25 mouse cellular contexts compared by ENCODE assay signal in the genomic region with DNA sequence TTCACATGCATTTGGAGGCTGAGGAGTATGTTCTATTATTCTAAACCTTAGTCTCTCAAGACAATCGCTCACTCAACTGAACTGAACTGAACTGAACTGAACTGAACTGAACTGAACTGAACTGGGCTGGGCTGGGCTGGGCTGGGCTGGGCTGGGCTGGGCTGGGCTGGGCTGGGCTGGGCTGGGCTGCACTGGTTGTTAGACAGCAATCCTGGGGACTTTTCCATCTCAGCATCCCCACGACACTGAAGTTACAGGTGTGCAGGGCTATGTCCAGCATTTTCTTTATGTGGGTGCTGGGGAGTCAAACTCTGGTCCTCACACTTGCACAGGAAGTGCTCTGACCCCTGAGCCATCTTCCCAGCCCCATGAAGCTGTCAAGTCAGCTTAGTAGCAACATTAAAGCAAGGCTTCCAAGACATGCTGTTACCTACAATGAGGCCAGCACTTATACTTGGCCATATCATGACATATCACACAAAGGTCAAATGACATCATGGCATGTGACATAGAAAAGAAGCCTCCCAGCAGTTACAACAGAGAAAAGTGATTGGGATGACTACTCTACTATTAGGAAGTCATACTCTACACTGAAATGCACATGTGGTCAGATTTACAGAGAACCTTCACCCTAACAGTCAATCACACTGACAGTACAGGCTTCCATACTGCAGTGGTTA.
DNase-seq lines count a peak whose midpoint lies in the region; ATAC-seq and TF ChIP-seq lines count a peak whose summit lies in the region.
"Had no signal": no experiment of that assay in that cellular context is flagged by ENCODE, and none has a peak within 500 bp of the region (broad histone marks: within the 10 kb centered on the region; RNA-seq: fewer than 3 reads in every experiment).

No protein-coding gene starts in this region.

- no peak overlapping the region for H3K4me3 ChIP-seq in intestine, postnatal 0 days (ENCODE audit: low read depth, low read length)
- H3K4me3 ChIP-seq in small intestine, adult 2 months (ENCODE audit: low read depth, low read length) = no peak overlapping the region
- H3K4me3 ChIP-seq: embryonic facial prominence, embryonic 10.5 days; embryonic facial prominence, embryonic 13.5 days; erythroblast, embryonic 14.5 days; forebrain, embryonic 12.5 days; forebrain, embryonic 15.5 days; heart, embryonic 12.5 days; hindbrain, embryonic 12.5 days; hindbrain, embryonic 15.5 days had no signal

- no peaks in the 10 kb centered on the region for H3K36me3 ChIP-seq in intestine, postnatal 0 days (ENCODE audit: control insufficient read depth, insufficient read depth)
- H3K36me3 ChIP-seq in small intestine, adult 2 months (ENCODE audit: control insufficient read depth, insufficient read depth, low read length) = no peaks in the 10 kb centered on the region
- H3K36me3 ChIP-seq: embryonic facial prominence, embryonic 10.5 days; embryonic facial prominence, embryonic 13.5 days; forebrain, embryonic 12.5 days; forebrain, embryonic 15.5 days; heart, embryonic 12.5 days; hindbrain, embryonic 12.5 days; hindbrain, embryonic 15.5 days had no signal

- no peaks in the 10 kb centered on the region for H3K27me3 ChIP-seq in intestine, postnatal 0 days (replicated peaks; ENCODE audit: control insufficient read depth, insufficient read depth, low read length)
- H3K27me3 ChIP-seq in small intestine, adult 2 months (ENCODE audit: control insufficient read depth, insufficient read depth, low read length) = no peaks in the 10 kb centered on the region
- H3K27me3 ChIP-seq: embryonic facial prominence, embryonic 13.5 days; forebrain, embryonic 12.5 days; forebrain, embryonic 15.5 days; heart, embryonic 12.5 days; hindbrain, embryonic 12.5 days; hindbrain, embryonic 15.5 days had no signal

- H3K9ac ChIP-seq in intestine, postnatal 0 days (ENCODE audit: low read depth, low read length) = no peak overlapping the region
- H3K9ac ChIP-seq: embryonic facial prominence, embryonic 13.5 days; forebrain, embryonic 12.5 days; forebrain, embryonic 15.5 days; heart, embryonic 12.5 days; hindbrain, embryonic 12.5 days; hindbrain, embryonic 15.5 days had no signal

- H3K9me3 ChIP-seq in intestine, postnatal 0 days (ENCODE audit: control insufficient read depth) = no peaks in the 10 kb centered on the region
- H3K9me3 ChIP-seq: embryonic facial prominence, embryonic 10.5 days; embryonic facial prominence, embryonic 13.5 days; forebrain, embryonic 12.5 days; forebrain, embryonic 15.5 days; heart, embryonic 12.5 days; hindbrain, embryonic 12.5 days; hindbrain, embryonic 15.5 days had no signal

- WGBS in intestine, postnatal 0 days = 45% methylated on average over 2 of the region's 2 CpGs
- 19% methylated on average over 2 of the region's 2 CpGs for whole genome bisulfite sequencing in small intestine, adult 2 months

- no peak for TF ChIP-seq POLR2A in small intestine, adult 2 months (IDR thresholded peaks at IDR 0.05; ENCODE audit: low read depth, low read length)

- peak; percentile 85 for ATAC-seq in intestine, postnatal 0 days

- peak; percentile 65 for DNase-seq in heart, adult 11 months
- DNase-seq in heart, adult 18-20 months = no peak
- peak; percentile 63 for DNase-seq in ZHBTc4 (ENCODE audit: low read depth, low spot score)
- DNase-seq in kidney, postnatal 10 days = no peak
- DNase-seq in gastrocnemius, postnatal 4 days (ENCODE audit: low spot score in 2 of 2) = no peak
- DNase-seq in lung, postnatal 14 days = no peak
- DNase-seq: adrenal gland, adult 2 months; adrenal gland, postnatal 25 days; cerebellum, adult 11-12 months; cerebellum, adult 8-10 months; cerebellum, postnatal 10 days; cerebellum, postnatal 36 days; embryo, embryonic 11 days; gastrocnemius, postnatal 25 days; heart, postnatal 14 days had no signal

- TF ChIP-seq CTCF in intestine, postnatal 0 days (IDR thresholded peaks at IDR 0.05; ENCODE audit: low read depth) = no peak
- no peak for TF ChIP-seq CTCF in small intestine, adult 2 months (IDR thresholded peaks at IDR 0.05; ENCODE audit: extremely low read depth, insufficient read length, insufficient replicate concordance, low read depth, low read length)

- no peak overlapping the region for H3K27ac ChIP-seq in intestine, postnatal 0 days (ENCODE audit: low read depth, low read length)
- H3K27ac ChIP-seq in small intestine, adult 2 months (ENCODE audit: insufficient read depth, low read depth, low read length) = peak overlapping the region; percentile 63
- H3K27ac ChIP-seq: embryonic facial prominence, embryonic 10.5 days; embryonic facial prominence, embryonic 13.5 days; hindbrain, embryonic 12.5 days; hindbrain, embryonic 15.5 days had no signal

- H3K4me2 ChIP-seq in intestine, postnatal 0 days (replicated peaks; ENCODE audit: low read depth) = no peak overlapping the region
- H3K4me2 ChIP-seq: embryonic facial prominence, embryonic 13.5 days; forebrain, embryonic 12.5 days; forebrain, embryonic 15.5 days; hindbrain, embryonic 12.5 days; hindbrain, embryonic 15.5 days had no signal

- H3K4me1 ChIP-seq in intestine, postnatal 0 days (replicated peaks; ENCODE audit: control insufficient read depth, insufficient read depth, low read length) = 0 out of 2 replicates have a peak, but pooled peaks cover 5% of the 10 kb centered on the region
- peaks cover 12% of the 10 kb centered on the region; the same call in 1 of the 2 replicates for H3K4me1 ChIP-seq in small intestine, adult 2 months (ENCODE audit: control insufficient read depth, insufficient read depth, insufficient read length, low read length)
- H3K4me1 ChIP-seq: embryonic facial prominence, embryonic 10.5 days had no signal

Comparison
In these comparisons a context has a peak if more than half of its experiments do, and no peak if none do; other contexts are left out.
1. DNase-seq: peak in heart, adult 11 months (single experiment) and ZHBTc4 (single experiment); none in heart, adult 18-20 months (0 of 2), kidney, postnatal 10 days (single experiment), gastrocnemius, postnatal 4 days (0 of 2) and lung, postnatal 14 days (single experiment).